Mouse (Mus musculus): ENCODE results near the gene Dhx34. TPM values are rescaled to one million over a fixed set of nuclear protein-coding genes. Genes with fewer than 3 reads are reported as not detected.

The Dhx34 gene
- total and polyA plus RNA-seq, 3 experiments = 5.8 to 13.6 TPM; not detected in 1

DNA sequence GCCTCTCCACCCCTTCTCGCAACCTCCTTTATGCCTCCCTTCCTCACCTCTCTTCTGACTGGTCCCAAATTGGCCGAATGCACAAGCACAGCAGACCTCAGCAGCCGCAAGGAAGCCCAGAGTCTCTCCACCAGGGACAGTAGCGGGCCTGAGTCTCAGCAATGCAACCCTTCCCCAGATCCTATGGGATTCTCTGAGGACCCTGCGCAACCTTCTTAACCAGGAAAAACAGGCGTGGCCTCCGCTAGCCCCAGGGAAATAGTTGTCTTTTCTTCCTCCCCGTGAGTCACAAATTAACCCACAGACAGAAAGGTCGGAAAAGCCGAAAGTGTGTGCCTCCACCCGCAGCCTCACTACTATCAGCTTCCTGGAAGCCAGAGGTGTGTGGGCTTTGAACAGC lies 19.9 kb upstream of the Dhx34 start:
- peaks cover 3 to 21% of the 10 kb centered on the region in 2 experiments; a peak in 3 of 4 replicates for H3K4me1 ChIP-seq (ENCODE audit: control insufficient read depth in 1 of 2, insufficient read depth in 2 of 2, low read length in 2 of 2)
- H3K36me3 ChIP-seq (ENCODE audit: control insufficient read depth in 1 of 2, insufficient read depth in 2 of 2, low read length in 2 of 2) = peaks cover 0 to 17% of the 10 kb centered on the region in 2 experiments; a peak in 2 of 4 replicates
- no peaks in the 10 kb centered on the region for H3K9me3 ChIP-seq (replicated peaks; ENCODE audit: insufficient read depth, low read length)
- TF ChIP-seq RCOR1 (IDR thresholded peaks at IDR 0.05; ENCODE audit: low read depth, low read length) = peak; percentile 18; the same call in 1 of the 2 replicates
- peak in 1 of 2 experiments; percentile 38; a peak in 1 of 4 replicates for TF ChIP-seq EP300 (IDR thresholded peaks at IDR 0.05; ENCODE audit: low read depth in 1 of 2, low read length in 2 of 2)
- no peak for TF ChIP-seq RAD21 (IDR thresholded peaks at IDR 0.05; ENCODE audit: low read depth, low read length)
- DNase-seq (ENCODE audit: low read depth, low spot score) = peak; percentile 59
- peak overlapping the region; percentile 38 for H3K9ac ChIP-seq (ENCODE audit: control insufficient read depth, low read depth, low read length, poor library complexity, severe bottlenecking)
- H3K4me3 ChIP-seq (ENCODE audit: control insufficient read depth in 1 of 2, insufficient read depth in 1 of 2, low read depth in 2 of 2, low read length in 2 of 2) = peak overlapping the region; percentile 10 to 49
- H3K27ac ChIP-seq (ENCODE audit: control insufficient read depth, low read depth, low read length) = peak overlapping the region; percentile 62
- H3K79me2 ChIP-seq (ENCODE audit: control insufficient read depth, insufficient read depth, low read length, poor library complexity) = no peaks in the 10 kb centered on the region
- H3K27me3 ChIP-seq (ENCODE audit: control insufficient read depth in 1 of 2, insufficient read depth in 2 of 2, low read length in 2 of 2) = 0 out of 4 replicates have a peak, but pooled peaks cover 0 to 1% of the 10 kb centered on the region in 2 experiments

DNA sequence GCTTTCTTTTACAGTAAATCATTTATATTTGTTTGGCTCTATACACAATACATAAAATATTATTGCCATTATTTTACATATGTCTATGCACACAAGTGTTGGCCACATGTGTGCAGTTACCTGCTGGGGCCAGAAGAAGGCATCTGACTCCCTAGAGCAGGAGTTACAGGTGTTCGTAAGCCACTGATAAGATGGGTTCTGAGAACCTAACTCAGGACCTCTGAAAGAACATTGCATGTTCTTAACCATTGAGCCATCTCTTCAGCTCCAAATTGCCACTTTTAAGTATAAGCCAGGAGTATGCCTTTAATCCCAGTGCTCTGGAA lies 19.1 kb upstream of the Dhx34 start:
- peaks cover 0 to 17% of the 10 kb centered on the region in 2 experiments; a peak in 2 of 4 replicates for H3K36me3 ChIP-seq (ENCODE audit: control insufficient read depth in 1 of 2, insufficient read depth in 2 of 2, low read length in 2 of 2)
- peaks cover 3 to 21% of the 10 kb centered on the region in 2 experiments; a peak in 3 of 4 replicates for H3K4me1 ChIP-seq (ENCODE audit: control insufficient read depth in 1 of 2, insufficient read depth in 2 of 2, low read length in 2 of 2)
- peak; percentile 57 for DNase-seq (ENCODE audit: low read depth, low spot score)
- no peak overlapping the region for H3K9ac ChIP-seq (ENCODE audit: control insufficient read depth, low read depth, low read length, poor library complexity, severe bottlenecking)
- H3K27me3 ChIP-seq (ENCODE audit: control insufficient read depth in 1 of 2, insufficient read depth in 2 of 2, low read length in 2 of 2) = 0 out of 4 replicates have a peak, but pooled peaks cover 0 to 1% of the 10 kb centered on the region in 2 experiments
- no peaks in the 10 kb centered on the region for H3K9me3 ChIP-seq (replicated peaks; ENCODE audit: insufficient read depth, low read length)
- no peak overlapping the region; the same call in 1 of the 2 replicates for H3K27ac ChIP-seq (ENCODE audit: control insufficient read depth, low read depth, low read length)
- no peaks in the 10 kb centered on the region for H3K79me2 ChIP-seq (ENCODE audit: control insufficient read depth, insufficient read depth, low read length, poor library complexity)
- TF ChIP-seq E2F4 (IDR thresholded peaks at IDR 0.05; ENCODE audit: borderline replicate concordance, low read depth, low read length) = no peak
- TF ChIP-seq MEF2A (IDR thresholded peaks at IDR 0.05; ENCODE audit: extremely low read depth, insufficient replicate concordance, low read depth, low read length, poor library complexity, severe bottlenecking) = no peak
- peak in 1 of 3 experiments; percentile 12; a peak in 1 of 6 replicates for TF ChIP-seq CTCF (IDR thresholded peaks at IDR 0.05 in 2 of 3, conservative IDR thresholded peaks at IDR 0.05 in 1 of 3; ENCODE audit: control insufficient read depth in 1 of 3, insufficient read depth in 1 of 3, low read depth in 2 of 3, low read length in 3 of 3, poor library complexity in 1 of 3, severe bottlenecking in 1 of 3)
- H3K4me3 ChIP-seq (ENCODE audit: control insufficient read depth in 1 of 2, insufficient read depth in 1 of 2, low read depth in 2 of 2, low read length in 2 of 2) = no peak overlapping the region

DNA sequence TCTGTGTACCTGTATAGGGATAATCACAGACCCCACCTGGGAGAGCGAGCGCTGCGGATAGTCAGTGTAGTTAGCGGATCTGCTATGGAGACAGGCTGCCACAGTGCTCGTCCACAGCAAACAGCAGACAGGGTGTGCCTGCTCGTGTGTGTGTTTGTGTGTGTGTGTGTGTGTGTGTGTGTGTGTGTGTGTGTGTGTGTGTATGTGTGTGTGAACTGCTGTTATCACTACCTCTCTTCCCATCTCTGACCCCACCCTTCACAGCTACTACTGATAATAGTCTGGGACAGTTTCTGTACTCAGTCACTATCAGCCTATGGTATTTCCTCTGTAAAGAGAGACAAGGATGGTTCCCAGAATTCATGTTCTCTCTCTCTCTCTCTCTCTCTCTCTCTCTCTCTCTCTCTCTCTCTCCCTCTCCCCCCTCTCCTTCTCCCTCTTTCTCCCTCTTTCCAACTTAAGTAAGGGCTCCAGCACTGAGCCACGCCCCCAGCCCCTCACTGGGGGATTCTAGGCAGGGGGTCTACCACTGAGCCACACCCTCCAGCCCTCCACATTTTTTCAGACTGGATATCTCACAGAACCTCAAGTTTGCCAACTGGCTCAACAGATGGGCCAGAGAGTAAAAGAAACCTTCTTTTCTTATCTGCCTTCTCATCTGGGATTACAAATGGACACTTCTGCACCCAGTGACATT lies 18.6 kb upstream of the Dhx34 start:
- H3K4me1 ChIP-seq (ENCODE audit: control insufficient read depth in 1 of 2, insufficient read depth in 2 of 2, low read length in 2 of 2) = peaks cover 3 to 21% of the 10 kb centered on the region in 2 experiments; a peak in 3 of 4 replicates
- peak overlapping the region; percentile 49 to 54 for H3K4me3 ChIP-seq (ENCODE audit: control insufficient read depth in 1 of 2, insufficient read depth in 1 of 2, low read depth in 2 of 2, low read length in 2 of 2)
- TF ChIP-seq NELFE (IDR thresholded peaks at IDR 0.05; ENCODE audit: low read depth, low read length) (no peak), MAFK (IDR thresholded peaks at IDR 0.05; ENCODE audit: borderline replicate concordance, low read depth, low read length) (no peak; the same call in 1 of the 2 replicates), TCF12 (IDR thresholded peaks at IDR 0.05; ENCODE audit: low read depth, low read length) (peak; percentile 69; the same call in 1 of the 2 replicates), MXI1 (IDR thresholded peaks at IDR 0.05; ENCODE audit: low read depth, low read length) (peak; percentile 58; the same call in 1 of the 2 replicates), SIN3A (IDR thresholded peaks at IDR 0.05; ENCODE audit: low read length) (peak; percentile 76), MAZ (IDR thresholded peaks at IDR 0.05; ENCODE audit: low read depth, low read length) (peak; percentile 71; the same call in 1 of the 2 replicates), MEF2A (IDR thresholded peaks at IDR 0.05; ENCODE audit: extremely low read depth, insufficient replicate concordance, low read depth, low read length, poor library complexity, severe bottlenecking) (no peak), JUND (IDR thresholded peaks at IDR 0.05; ENCODE audit: low read depth, low read length) (no peak), TBP (IDR thresholded peaks at IDR 0.05; ENCODE audit: low read depth, low read length) (no peak), E2F4 (IDR thresholded peaks at IDR 0.05; ENCODE audit: borderline replicate concordance, low read depth, low read length) (no peak), BHLHE40 (IDR thresholded peaks at IDR 0.05; ENCODE audit: borderline replicate concordance, low read depth, low read length) (0 out of 2 replicates have a peak, but pooled peaks have one; percentile 24), CHD2 (IDR thresholded peaks at IDR 0.05; ENCODE audit: low read length) (no peak), EP300 (IDR thresholded peaks at IDR 0.05; ENCODE audit: low read depth in 1 of 2, low read length in 2 of 2) (peak; percentile 73 to 84), RCOR1 (IDR thresholded peaks at IDR 0.05; ENCODE audit: low read depth, low read length) (peak; percentile 77), UBTF (IDR thresholded peaks at IDR 0.05; ENCODE audit: borderline replicate concordance, insufficient read depth, low read depth, low read length) (no peak), CTCF (IDR thresholded peaks at IDR 0.05 in 2 of 3, conservative IDR thresholded peaks at IDR 0.05 in 1 of 3; ENCODE audit: control insufficient read depth in 1 of 3, insufficient read depth in 1 of 3, low read depth in 2 of 3, low read length in 3 of 3, poor library complexity in 1 of 3, severe bottlenecking in 1 of 3) (no peak), MAX (IDR thresholded peaks at IDR 0.05; ENCODE audit: low read length) (no peak), MYC (IDR thresholded peaks at IDR 0.05; ENCODE audit: low read depth, low read length) (no peak), ZMIZ1 (IDR thresholded peaks at IDR 0.05; ENCODE audit: low read depth, low read length) (no peak), CHD1 (IDR thresholded peaks at IDR 0.05; ENCODE audit: low read depth, low read length) (no peak)

More for the DNA sequence above, 18.6 kb upstream of the Dhx34 start:
- peak; percentile 79 for DNase-seq (ENCODE audit: low read depth, low spot score)
- peak overlapping the region; percentile 69 for H3K9ac ChIP-seq (ENCODE audit: control insufficient read depth, low read depth, low read length, poor library complexity, severe bottlenecking)
- H3K27ac ChIP-seq (ENCODE audit: control insufficient read depth, low read depth, low read length) = peak overlapping the region; percentile 73
- H3K9me3 ChIP-seq (replicated peaks; ENCODE audit: insufficient read depth, low read length) = no peaks in the 10 kb centered on the region
- peaks cover 0 to 17% of the 10 kb centered on the region in 2 experiments; a peak in 2 of 4 replicates for H3K36me3 ChIP-seq (ENCODE audit: control insufficient read depth in 1 of 2, insufficient read depth in 2 of 2, low read length in 2 of 2)
- no peaks in the 10 kb centered on the region for H3K27me3 ChIP-seq (ENCODE audit: control insufficient read depth in 1 of 2, insufficient read depth in 2 of 2, low read length in 2 of 2)
- H3K79me2 ChIP-seq (ENCODE audit: control insufficient read depth, insufficient read depth, low read length, poor library complexity) = no peaks in the 10 kb centered on the region

Data from MEL (cell line).